Comparison of ENCODE assay signal across 8 mouse cellular contexts in the genomic region with DNA sequence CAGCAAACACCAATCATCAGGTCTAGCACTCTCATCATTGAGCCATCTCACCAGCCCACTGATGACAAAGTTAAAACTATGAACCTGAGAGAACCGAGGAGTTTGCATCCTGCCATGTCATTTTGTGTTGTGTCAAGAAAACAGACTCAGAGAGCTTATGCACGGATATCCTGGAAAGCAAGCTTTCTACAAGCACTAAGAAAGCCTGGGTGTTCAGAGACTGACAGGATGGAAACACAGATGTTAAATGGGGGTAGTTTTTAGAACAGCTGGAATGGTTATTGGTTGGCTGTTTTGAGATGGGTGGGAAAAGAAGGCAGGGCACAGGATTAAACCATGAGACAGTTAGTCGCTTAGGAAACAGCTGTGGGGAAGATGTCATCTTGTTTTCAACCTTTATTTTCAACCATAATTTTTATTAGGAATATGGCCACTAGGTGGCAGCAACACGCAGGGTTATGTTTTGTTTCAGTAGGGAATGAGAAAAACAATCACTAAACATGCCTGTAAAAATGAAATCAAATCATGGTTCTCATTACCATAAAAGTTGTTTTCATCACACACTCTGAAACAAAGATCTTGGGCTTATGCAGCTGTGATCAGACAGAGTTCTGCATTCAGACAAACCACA. TPM values are rescaled to one million over a fixed set of nuclear protein-coding genes. Genes with fewer than 3 reads are reported as not detected.
A peak's percentile ranks its signal among the peaks of the same experiment; 100 is the strongest.
DNase-seq lines count a peak whose midpoint lies in the region; ATAC-seq lines count a peak whose summit lies in the region.

No protein-coding gene starts in this region.

- 35% methylated on average over 4 of the region's 4 CpGs for WGBS in forebrain, embryonic 12.5 days
- 39% methylated on average over 4 of the region's 4 CpGs for WGBS in forebrain, embryonic 10.5 days
- WGBS in hindbrain, embryonic 16.5 days, result 34% methylated on average over 4 of the region's 4 CpGs
- WGBS in limb, embryonic 13.5 days, result 29% methylated on average over 4 of the region's 4 CpGs

- no peaks in the 10 kb centered on the region for H3K4me1 ChIP-seq in forebrain, embryonic 12.5 days
- H3K4me1 ChIP-seq in forebrain, embryonic 10.5 days, result no peaks in the 10 kb centered on the region
- no peaks in the 10 kb centered on the region for H3K4me1 ChIP-seq in hindbrain, embryonic 16.5 days (ENCODE audit: control insufficient read depth, insufficient read depth, low read depth, low read length)
- no peaks in the 10 kb centered on the region for H3K4me1 ChIP-seq in limb, embryonic 13.5 days

- H3K9me3 ChIP-seq in forebrain, embryonic 12.5 days, result no peaks in the 10 kb centered on the region
- H3K9me3 ChIP-seq in forebrain, embryonic 10.5 days, result no peaks in the 10 kb centered on the region
- H3K9me3 ChIP-seq in hindbrain, embryonic 16.5 days (ENCODE audit: control insufficient read depth, low read length), result no peaks in the 10 kb centered on the region
- H3K9me3 ChIP-seq in limb, embryonic 13.5 days, result no peaks in the 10 kb centered on the region

- H3K27ac ChIP-seq in forebrain, embryonic 12.5 days, result no peak overlapping the region
- H3K27ac ChIP-seq in forebrain, embryonic 10.5 days, result no peak overlapping the region
- no peak overlapping the region for H3K27ac ChIP-seq in hindbrain, embryonic 16.5 days (ENCODE audit: low read depth, low read length)
- no peak overlapping the region for H3K27ac ChIP-seq in limb, embryonic 13.5 days

- DNase-seq in forebrain, embryonic 10.5 days (ENCODE audit: extremely low spot score, low spot score), result no peak
- peak; percentile 51 for DNase-seq in urinary bladder, postnatal 14 days (ENCODE audit: low spot score)
- DNase-seq in urinary bladder, adult 2 months (ENCODE audit: low spot score), result no peak
- DNase-seq in cerebellum, postnatal 36 days, result peak; percentile 19 to 56
- peak; percentile 85 for DNase-seq in retina, embryonic 14.5 days (ENCODE audit: low spot score)

- ATAC-seq in forebrain, embryonic 12.5 days (ENCODE audit: low FRiP score), result peak; percentile 14; the same call in 1 of the 2 replicates
- ATAC-seq in hindbrain, embryonic 16.5 days, result peak; percentile 60
- peak; percentile 48 for ATAC-seq in limb, embryonic 13.5 days (ENCODE audit: low FRiP score, low read depth)

- H3K9ac ChIP-seq in forebrain, embryonic 12.5 days, result no peak overlapping the region
- no peak overlapping the region for H3K9ac ChIP-seq in hindbrain, embryonic 16.5 days (ENCODE audit: low read depth, low read length)
- H3K9ac ChIP-seq in limb, embryonic 13.5 days, result no peak overlapping the region

- H3K4me2 ChIP-seq in forebrain, embryonic 12.5 days, result no peak overlapping the region
- H3K4me2 ChIP-seq in hindbrain, embryonic 16.5 days (ENCODE audit: low read length), result no peak overlapping the region
- no peak overlapping the region for H3K4me2 ChIP-seq in limb, embryonic 13.5 days (replicated peaks)

- H3K27me3 ChIP-seq in forebrain, embryonic 12.5 days, result no peaks in the 10 kb centered on the region
- H3K27me3 ChIP-seq in forebrain, embryonic 10.5 days (ENCODE audit: poor library complexity, severe bottlenecking), result no peaks in the 10 kb centered on the region
- H3K27me3 ChIP-seq in hindbrain, embryonic 16.5 days (replicated peaks; ENCODE audit: control insufficient read depth, insufficient read depth, low read length), result no peaks in the 10 kb centered on the region
- H3K27me3 ChIP-seq in limb, embryonic 13.5 days, result no peaks in the 10 kb centered on the region

- no peaks in the 10 kb centered on the region for H3K36me3 ChIP-seq in forebrain, embryonic 12.5 days (replicated peaks)
- H3K36me3 ChIP-seq in forebrain, embryonic 10.5 days (replicated peaks), result no peaks in the 10 kb centered on the region
- no peaks in the 10 kb centered on the region for H3K36me3 ChIP-seq in hindbrain, embryonic 16.5 days (ENCODE audit: control insufficient read depth, insufficient read depth, low read length)
- H3K36me3 ChIP-seq in limb, embryonic 13.5 days, result no peaks in the 10 kb centered on the region

- H3K4me3 ChIP-seq in forebrain, embryonic 12.5 days (replicated peaks), result no peak overlapping the region
- no peak overlapping the region for H3K4me3 ChIP-seq in forebrain, embryonic 10.5 days
- H3K4me3 ChIP-seq in hindbrain, embryonic 16.5 days (ENCODE audit: low read length), result no peak overlapping the region
- H3K4me3 ChIP-seq in limb, embryonic 13.5 days, result no peak overlapping the region

RNA-seq across cellular contexts. Expression of gene Ovgp1, which starts 18.3 kb away (rescaled TPM):
- polyA plus RNA-seq in forebrain, embryonic 12.5 days (2016; fragmentation: Nextera tagmentation; extraction: Ambion mirVana), result 3.8 and 4.8 TPM in 2 replicates
- polyA plus RNA-seq in forebrain, embryonic 10.5 days (2016; fragmentation: Nextera tagmentation; extraction: Ambion mirVana), result 2.4 TPM in 2 replicates
- 3.1 and 4.2 TPM in 2 replicates for polyA plus RNA-seq in urinary bladder, adult 2 months (2012; rRNA removed)
- 3.2 and 3.4 TPM in 2 replicates for polyA plus RNA-seq in hindbrain, embryonic 16.5 days (2015; fragmentation: Nextera tagmentation; extraction: Ambion mirVana)
- polyA plus RNA-seq in limb, embryonic 13.5 days (2015; fragmentation: Nextera tagmentation; extraction: Ambion mirVana), result 1.5 TPM in 2 replicates

RNA-seq across cellular contexts. Expression of gene Pifo, which starts 22.7 kb away (rescaled TPM):
- 0.91 and 3.1 TPM in 2 replicates for polyA plus RNA-seq in forebrain, embryonic 12.5 days (2016; fragmentation: Nextera tagmentation; extraction: Ambion mirVana)
- polyA plus RNA-seq in forebrain, embryonic 10.5 days (2016; fragmentation: Nextera tagmentation; extraction: Ambion mirVana), result 1.8 and 1.9 TPM in 2 replicates
- polyA plus RNA-seq in urinary bladder, adult 2 months (2012; rRNA removed), result not detected in 2 replicates
- polyA plus RNA-seq in hindbrain, embryonic 16.5 days (2015; fragmentation: Nextera tagmentation; extraction: Ambion mirVana), result 8.8 and 10.0 TPM in 2 replicates
- not detected in 2 replicates for polyA plus RNA-seq in limb, embryonic 13.5 days (2015; fragmentation: Nextera tagmentation; extraction: Ambion mirVana)

RNA-seq across cellular contexts. Expression of gene Atp5f1, which starts 31.9 kb away (rescaled TPM):
- 455 and 468 TPM in 2 replicates for polyA plus RNA-seq in forebrain, embryonic 12.5 days (2016; fragmentation: Nextera tagmentation; extraction: Ambion mirVana)
- polyA plus RNA-seq in forebrain, embryonic 10.5 days (2016; fragmentation: Nextera tagmentation; extraction: Ambion mirVana), result 475 and 481 TPM in 2 replicates
- polyA plus RNA-seq in urinary bladder, adult 2 months (2012; rRNA removed), result 206 and 214 TPM in 2 replicates
- polyA plus RNA-seq in hindbrain, embryonic 16.5 days (2015; fragmentation: Nextera tagmentation; extraction: Ambion mirVana), result 537 and 609 TPM in 2 replicates
- polyA plus RNA-seq in limb, embryonic 13.5 days (2015; fragmentation: Nextera tagmentation; extraction: Ambion mirVana), result 456 and 469 TPM in 2 replicates

RNA-seq across cellular contexts. Expression of gene Wdr77, which starts 32.6 kb away (rescaled TPM):
- 121 and 129 TPM in 2 replicates for polyA plus RNA-seq in forebrain, embryonic 12.5 days (2016; fragmentation: Nextera tagmentation; extraction: Ambion mirVana)
- 202 and 207 TPM in 2 replicates for polyA plus RNA-seq in forebrain, embryonic 10.5 days (2016; fragmentation: Nextera tagmentation; extraction: Ambion mirVana)
- 40.7 and 44.1 TPM in 2 replicates for polyA plus RNA-seq in urinary bladder, adult 2 months (2012; rRNA removed)
- 85.1 and 87.3 TPM in 2 replicates for polyA plus RNA-seq in hindbrain, embryonic 16.5 days (2015; fragmentation: Nextera tagmentation; extraction: Ambion mirVana)
- 114 and 119 TPM in 2 replicates for polyA plus RNA-seq in limb, embryonic 13.5 days (2015; fragmentation: Nextera tagmentation; extraction: Ambion mirVana)

RNA-seq across cellular contexts. Expression of gene Chil5, which starts 40.8 kb away (rescaled TPM):
- polyA plus RNA-seq in forebrain, embryonic 12.5 days (2016; fragmentation: Nextera tagmentation; extraction: Ambion mirVana), result not detected in 2 replicates
- polyA plus RNA-seq in forebrain, embryonic 10.5 days (2016; fragmentation: Nextera tagmentation; extraction: Ambion mirVana), result not detected in 2 replicates
- 0.06 and 0.15 TPM in 2 replicates for polyA plus RNA-seq in urinary bladder, adult 2 months (2012; rRNA removed)
- polyA plus RNA-seq in hindbrain, embryonic 16.5 days (2015; fragmentation: Nextera tagmentation; extraction: Ambion mirVana), result 0.19 and 0.24 TPM in 2 replicates
- not detected in 2 replicates for polyA plus RNA-seq in limb, embryonic 13.5 days (2015; fragmentation: Nextera tagmentation; extraction: Ambion mirVana)

Comparison
In these comparisons a context has a peak if more than half of its experiments do, and no peak if none do; other contexts are left out.
1. DNase-seq: peak in urinary bladder, postnatal 14 days (single experiment), cerebellum, postnatal 36 days (2 of 2) and retina, embryonic 14.5 days (single experiment); none in forebrain, embryonic 10.5 days (single experiment) and urinary bladder, adult 2 months (single experiment).
2. Peak in every context shown above with its lines, with median percentiles within 50 percentile points of each other: ATAC-seq.